Mouse (Mus musculus) ES-Bruce4 (cell line): ENCODE data around the gene Cldn13.

Source experiments
- CTCF ChIP-seq: IDR thresholded peaks from one replicate; pipeline ENCODE4 v1.8.1; 2011; ENCODE audit warnings: low read depth, low read length
- POLR2A ChIP-seq: IDR thresholded peaks from one replicate; pipeline ENCODE4 v1.8.1; 2011; ENCODE audit warnings: low read length; ENCODE audit not compliant: insufficient read depth

DNA sequence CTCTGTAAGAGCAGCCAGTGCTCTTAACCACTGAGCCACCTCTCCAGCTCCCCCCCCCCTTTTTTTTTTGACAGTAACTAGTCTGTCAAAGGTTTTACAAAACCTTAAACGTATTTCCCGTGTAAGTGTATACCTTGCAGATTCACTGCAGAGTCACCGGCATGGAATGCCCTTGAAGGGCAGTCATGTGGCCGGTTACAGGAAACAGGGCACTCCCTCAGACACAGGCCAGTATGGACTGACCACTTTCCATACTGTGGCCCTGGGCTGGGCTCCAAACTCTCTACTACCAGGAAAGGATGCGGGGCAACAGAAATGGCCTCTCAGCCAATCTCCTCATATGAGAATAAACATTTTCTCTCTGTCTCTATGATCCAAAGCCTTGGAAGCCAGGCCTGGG, 40.2 kb upstream of the Cldn13 start:
- no peak for TF ChIP-seq POLR2A
- no peak for TF ChIP-seq CTCF
